Mouse (Mus musculus): ENCODE measurements around the gene Acsm2.
"Not testable (repeated sequence)": the region's sequence is repeated elsewhere in the genome, so short reads cannot be mapped to it uniquely, and the experiment has no call there.

Gene Acsm2

GRCm38 (mm10) chr7:119562476-119562875, 8.3 kb downstream of the Acsm2 start:
- DNase-seq (ENCODE audit: low spot score in 2 of 2), result not testable (repeated sequence)

GRCm38 (mm10) chr7:119594530-119595107, 40.5 kb downstream of the Acsm2 start:
- DNase-seq (ENCODE audit: low spot score in 2 of 2), result no peak

- no peak for DNase-seq (ENCODE audit: low spot score in 2 of 2)
These were observed 41.2 kb downstream of the Acsm2 start for GRCm38 (mm10) chr7:119595306-119595705.

- no peak for DNase-seq (ENCODE audit: low spot score in 2 of 2)
These were observed 42.4 kb downstream of the Acsm2 start for GRCm38 (mm10) chr7:119596536-119596935.

GRCm38 (mm10) chr7:119601195-119601953, 47.2 kb downstream of the Acsm2 start:
- DNase-seq (ENCODE audit: low spot score in 2 of 2), result no peak

- no peak for DNase-seq (ENCODE audit: low spot score in 2 of 2)
These were observed 47.8 kb downstream of the Acsm2 start for GRCm38 (mm10) chr7:119601954-119602317.

- no peak for DNase-seq (ENCODE audit: low spot score in 2 of 2)
These were observed 50.9 kb downstream of the Acsm2 start for GRCm38 (mm10) chr7:119604903-119605483.

GRCm38 (mm10) chr7:119605926-119606663, 52.0 kb downstream of the Acsm2 start:
- DNase-seq (ENCODE audit: low spot score in 2 of 2), result no peak

- no peak for DNase-seq (ENCODE audit: low spot score in 2 of 2)
These were observed 52.5 kb downstream of the Acsm2 start, which contains the start of gene Acsm1 for GRCm38 (mm10) chr7:119606664-119607076. Gene Acsm1 (plus strand): TSS chr7:119607026.

- no peak for DNase-seq (ENCODE audit: low spot score in 2 of 2)
These were observed 53.8 kb downstream of the Acsm2 start for GRCm38 (mm10) chr7:119607796-119608515.

- DNase-seq (ENCODE audit: low spot score in 2 of 2), result no peak
These were observed 62.4 kb downstream of the Acsm2 start for GRCm38 (mm10) chr7:119616531-119616930.

GRCm38 (mm10) chr7:119617593-119617992, 63.5 kb downstream of the Acsm2 start:
- DNase-seq (ENCODE audit: low spot score in 2 of 2), result no peak

- DNase-seq (ENCODE audit: low spot score in 2 of 2), result no peak
These were observed 64.2 kb downstream of the Acsm2 start for GRCm38 (mm10) chr7:119618209-119618935.

GRCm38 (mm10) chr7:119620157-119620556, 66.0 kb downstream of the Acsm2 start:
- DNase-seq (ENCODE audit: low spot score in 2 of 2), result no peak

GRCm38 (mm10) chr7:119638773-119639172, 84.6 kb downstream of the Acsm2 start:
- no peak for DNase-seq (ENCODE audit: low spot score in 2 of 2)

- no peak for DNase-seq (ENCODE audit: low spot score in 2 of 2)
These were observed 88.2 kb downstream of the Acsm2 start for GRCm38 (mm10) chr7:119642307-119642706.

All from urinary bladder, adult 18-20 months (tissue).